Mouse (Mus musculus): Measurements from ENCODE around the gene Mucl3. TPM values are rescaled to one million over a fixed set of nuclear protein-coding genes. Genes with fewer than 3 reads are reported as not detected.

Gene Mucl3
- not detected in 3 replicates for total RNA-seq (2017)

GRCm38 (mm10) chr17:35643609-35644236 lies at the start of gene Mucl3:
Gene Mucl3, minus strand, starts transcription at chr17:35643695.
- ATAC-seq (replicated peaks; ENCODE audit: insufficient number of reproducible peaks, low FRiP score, low TSS enrichment, poor library complexity, severe bottlenecking), result no peak

GRCm38 (mm10) chr17:35692368-35692767 lies 48.9 kb upstream of the Mucl3 start:
- peak; percentile 49; the same call in 1 of the 2 replicates for ATAC-seq (replicated peaks; ENCODE audit: insufficient number of reproducible peaks, low FRiP score, low TSS enrichment, poor library complexity, severe bottlenecking)

- no peak for ATAC-seq (replicated peaks; ENCODE audit: insufficient number of reproducible peaks, low FRiP score, low TSS enrichment, poor library complexity, severe bottlenecking)
These were observed 48.3 kb upstream of the Mucl3 start for GRCm38 (mm10) chr17:35691811-35692210.

DNA sequence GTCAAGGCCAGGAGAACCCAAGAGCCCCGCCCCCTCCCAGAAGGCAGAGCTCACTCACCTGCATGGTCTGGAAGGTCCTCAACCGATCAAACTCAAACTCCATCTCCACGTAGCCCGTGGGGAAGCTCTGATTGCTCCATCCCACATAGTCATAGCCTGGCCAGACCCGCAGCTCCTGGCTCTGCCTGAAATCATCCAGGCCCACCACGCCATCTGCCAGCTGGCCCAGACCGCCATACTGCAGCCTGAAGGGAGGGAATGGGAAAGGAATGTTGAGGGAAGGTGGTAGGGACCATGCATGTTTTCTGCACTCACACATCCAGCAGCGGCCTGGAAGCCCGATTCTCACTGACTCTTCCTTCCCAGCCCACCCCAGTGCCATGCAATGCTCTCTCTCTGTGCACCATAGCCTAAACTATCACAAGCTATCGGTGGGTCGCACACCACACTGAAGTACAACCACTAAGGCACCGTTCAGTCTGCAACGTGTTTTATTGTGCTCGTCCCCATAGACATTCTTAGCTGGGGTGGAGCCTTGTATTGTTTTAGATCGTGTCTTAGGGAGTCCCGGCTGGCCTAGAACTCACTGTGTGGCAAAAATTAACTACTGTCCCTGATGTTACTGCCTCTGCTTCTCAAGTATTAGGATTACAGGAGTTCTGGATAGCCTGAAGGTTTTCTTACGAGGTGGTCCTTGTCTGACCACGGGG lies 46.6 kb upstream of the Mucl3 start:
- no peak for ATAC-seq (replicated peaks; ENCODE audit: insufficient number of reproducible peaks, low FRiP score, low TSS enrichment, poor library complexity, severe bottlenecking)

- ATAC-seq (replicated peaks; ENCODE audit: insufficient number of reproducible peaks, low FRiP score, low TSS enrichment, poor library complexity, severe bottlenecking), result no peak
These were observed 45.1 kb upstream of the Mucl3 start for GRCm38 (mm10) chr17:35688347-35689175.

DNA sequence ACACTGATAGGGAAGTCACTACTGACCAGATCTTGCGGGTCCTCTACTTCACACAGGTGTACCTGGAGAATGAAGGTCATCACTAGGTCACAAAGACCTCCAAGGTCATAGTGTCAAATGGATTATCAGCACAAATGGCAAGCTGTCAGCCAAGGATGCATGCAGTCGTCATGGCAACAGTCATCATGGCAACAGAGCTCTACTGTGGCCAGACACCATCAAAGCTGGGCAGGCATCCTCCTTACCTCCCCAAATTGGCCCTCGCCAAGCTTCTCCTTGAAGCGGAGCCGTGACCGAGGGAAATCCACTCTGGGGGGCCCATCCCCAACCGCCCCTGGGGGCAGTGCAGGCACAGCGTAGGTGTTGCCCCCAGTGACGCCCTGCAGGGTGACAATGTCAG lies 41.6 kb upstream of the Mucl3 start:
- no peak for ATAC-seq (replicated peaks; ENCODE audit: insufficient number of reproducible peaks, low FRiP score, low TSS enrichment, poor library complexity, severe bottlenecking)

DNA sequence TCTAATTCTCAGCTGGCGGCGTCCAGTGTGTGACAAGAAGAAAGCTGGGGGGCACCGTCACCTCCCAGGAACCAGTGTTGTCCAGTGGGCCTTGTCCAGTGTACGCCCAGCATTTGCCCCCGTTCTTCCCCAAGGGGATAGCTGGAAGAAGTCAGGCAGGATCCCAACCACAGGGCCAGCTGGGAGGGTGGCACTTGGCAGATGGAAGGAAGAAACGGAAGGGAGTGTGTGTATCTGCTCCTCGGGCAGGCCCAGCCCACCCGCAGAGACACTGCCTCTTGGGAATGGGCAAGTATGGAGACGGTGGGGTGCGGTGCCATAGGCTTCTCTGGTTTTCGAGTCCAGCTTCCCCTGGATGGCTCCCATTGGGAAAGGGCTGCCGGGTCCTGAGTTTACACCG lies 38.5 kb upstream of the Mucl3 start:
- no peak for ATAC-seq (replicated peaks; ENCODE audit: insufficient number of reproducible peaks, low FRiP score, low TSS enrichment, poor library complexity, severe bottlenecking)

DNA sequence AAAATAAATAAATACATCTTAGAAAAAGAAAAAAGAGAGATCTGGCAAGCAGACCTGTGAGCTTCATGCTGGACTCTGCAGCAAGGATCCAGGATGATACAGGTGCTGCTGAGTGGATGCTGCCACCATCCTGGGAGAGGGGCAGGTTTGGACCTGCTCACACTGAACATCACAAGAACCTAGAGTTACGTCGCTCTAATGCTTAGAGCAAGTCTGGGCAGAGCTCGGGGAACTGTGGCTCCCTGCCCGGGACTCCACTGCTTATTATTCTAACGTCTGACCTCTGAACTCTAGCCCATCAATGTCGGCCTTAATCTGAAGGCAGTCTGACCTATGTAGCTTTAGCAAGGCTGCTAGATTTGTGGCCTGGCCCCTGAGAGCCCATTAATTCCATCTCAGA lies 37.1 kb upstream of the Mucl3 start:
- no peak for ATAC-seq (replicated peaks; ENCODE audit: insufficient number of reproducible peaks, low FRiP score, low TSS enrichment, poor library complexity, severe bottlenecking)

- peak; percentile 98 for ATAC-seq (replicated peaks; ENCODE audit: insufficient number of reproducible peaks, low FRiP score, low TSS enrichment, poor library complexity, severe bottlenecking)
These were observed 30.0 kb upstream of the Mucl3 start, which contains the start of gene Gtf2h4 for GRCm38 (mm10) chr17:35673416-35674035. Gene Gtf2h4, minus strand, starts transcription at chr17:35673739.

GRCm38 (mm10) chr17:35672527-35672926 lies 29.0 kb upstream of the Mucl3 start:
- ATAC-seq (replicated peaks; ENCODE audit: insufficient number of reproducible peaks, low FRiP score, low TSS enrichment, poor library complexity, severe bottlenecking), result no peak

DNA sequence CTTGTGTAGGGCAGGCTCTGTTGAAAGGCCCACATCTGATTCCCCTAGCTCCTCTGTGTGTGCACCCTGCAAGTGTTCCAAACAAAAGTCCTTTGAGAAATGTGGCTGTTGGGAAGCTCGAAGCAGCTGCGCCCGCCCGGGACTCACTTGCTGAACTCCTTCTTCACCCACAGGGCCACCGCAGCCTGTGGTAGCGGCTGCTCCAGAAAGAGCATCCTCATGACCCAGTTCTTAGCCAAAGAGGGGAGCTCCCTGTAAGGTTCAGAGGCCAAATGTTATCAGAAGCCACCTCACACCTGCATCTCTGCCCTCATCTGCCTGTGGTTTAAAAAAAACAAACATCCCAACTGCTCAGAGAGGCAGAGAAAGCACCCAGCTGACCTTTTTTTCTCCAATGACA lies 28.4 kb upstream of the Mucl3 start:
- no peak for ATAC-seq (replicated peaks; ENCODE audit: insufficient number of reproducible peaks, low FRiP score, low TSS enrichment, poor library complexity, severe bottlenecking)

GRCm38 (mm10) chr17:35669731-35670130 lies 26.2 kb upstream of the Mucl3 start:
- ATAC-seq (replicated peaks; ENCODE audit: insufficient number of reproducible peaks, low FRiP score, low TSS enrichment, poor library complexity, severe bottlenecking), result no peak

GRCm38 (mm10) chr17:35667334-35668065 lies 24.0 kb upstream of the Mucl3 start, which contains the start of gene Vars2:
Gene Vars2, minus strand, starts transcription at chr17:35667592.
- peak; percentile 74 for ATAC-seq (replicated peaks; ENCODE audit: insufficient number of reproducible peaks, low FRiP score, low TSS enrichment, poor library complexity, severe bottlenecking)

- ATAC-seq (replicated peaks; ENCODE audit: insufficient number of reproducible peaks, low FRiP score, low TSS enrichment, poor library complexity, severe bottlenecking), result no peak
These were observed 23.4 kb upstream of the Mucl3 start for GRCm38 (mm10) chr17:35666851-35667256.

DNA sequence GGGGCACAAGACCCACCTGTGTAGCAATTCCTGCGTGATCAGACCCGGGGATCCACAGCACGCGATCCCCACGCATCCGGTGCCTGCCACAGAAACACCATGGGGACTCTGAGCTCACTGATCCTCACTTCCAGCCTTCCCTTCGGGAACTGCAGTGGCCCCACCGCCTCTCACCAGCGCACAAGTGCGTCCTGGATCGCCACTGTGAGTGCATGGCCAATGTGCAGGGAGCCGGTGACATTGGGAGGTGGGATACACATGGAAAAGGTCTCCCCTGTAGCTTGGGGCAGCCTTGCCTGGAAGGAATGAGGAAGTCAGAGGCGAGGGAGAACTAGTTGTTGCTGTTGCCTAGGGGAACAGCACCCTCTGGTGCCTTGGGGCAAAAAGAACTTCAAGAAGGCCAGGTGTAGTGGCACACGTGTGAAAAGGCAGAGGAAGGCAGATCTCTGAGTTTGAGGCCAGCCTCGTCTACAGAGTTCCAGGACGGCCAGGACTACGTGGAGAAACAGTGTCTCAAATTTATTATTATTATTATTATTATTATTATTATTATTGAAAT lies 22.5 kb upstream of the Mucl3 start:
- no peak for ATAC-seq (replicated peaks; ENCODE audit: insufficient number of reproducible peaks, low FRiP score, low TSS enrichment, poor library complexity, severe bottlenecking)

- ATAC-seq (replicated peaks; ENCODE audit: insufficient number of reproducible peaks, low FRiP score, low TSS enrichment, poor library complexity, severe bottlenecking), result no peak
These were observed 9.6 kb upstream of the Mucl3 start for GRCm38 (mm10) chr17:35653086-35653485.

DNA sequence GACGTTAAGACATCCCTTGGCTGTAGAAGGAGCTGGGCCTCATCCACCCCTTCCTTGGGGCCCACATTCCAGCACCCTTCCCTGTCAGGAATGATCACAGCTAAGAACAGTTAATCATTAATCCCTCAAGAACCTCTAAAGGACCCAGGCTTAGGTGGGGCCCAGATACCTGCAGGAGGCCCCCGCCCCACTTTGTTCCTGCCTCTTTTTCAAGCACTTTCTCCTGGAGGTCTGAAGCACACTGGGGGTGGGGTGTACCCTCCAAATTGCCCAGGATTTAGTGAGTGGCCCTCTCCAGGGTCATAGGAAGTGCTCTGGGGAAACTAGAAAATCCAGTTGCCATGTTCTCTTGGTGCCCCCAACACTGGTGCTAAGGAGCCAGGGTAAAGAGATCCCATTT lies 5.9 kb upstream of the Mucl3 start:
- ATAC-seq (replicated peaks; ENCODE audit: insufficient number of reproducible peaks, low FRiP score, low TSS enrichment, poor library complexity, severe bottlenecking), result no peak

- no peak for ATAC-seq (replicated peaks; ENCODE audit: insufficient number of reproducible peaks, low FRiP score, low TSS enrichment, poor library complexity, severe bottlenecking)
These were observed 4.1 kb downstream of the Mucl3 start for GRCm38 (mm10) chr17:35639352-35639751.

Data from monocyte, adult 5-6 weeks (primary cell).